Mouse (Mus musculus) heart, adult 2 months (tissue): ENCODE data around the gene Tep1.

ENCODE experiments used
- CTCF ChIP-seq: fragments of 200-600 bp; IDR thresholded peaks from 2 replicates; pipeline ENCODE4 v1.8.1; 2022; ENCODE audit warnings: antibody characterized with exemption, mild to moderate bottlenecking, moderate library complexity
- EP300 ChIP-seq: fragments of 200-500 bp; IDR thresholded peaks from 2 replicates; pipeline ENCODE4 v1.6.1; 2011; ENCODE audit warnings: low read depth, low read length, control low read depth; ENCODE audit not compliant: insufficient read depth

GRCm38 (mm10) chr14:50908126-50908525 lies 37.8 kb upstream of the Tep1 start:
- TF ChIP-seq EP300 (no peak), CTCF (no peak)
